Mouse (Mus musculus): ENCODE measurements around the gene Hdac10. TPM values are rescaled to one million over a fixed set of nuclear protein-coding genes. Genes with fewer than 3 reads are reported as not detected.

The Hdac10 gene
- polyA plus RNA-seq, 1 experiment from 2014 or later = 29.2 TPM

- WGBS = 89% methylated on average over 7 of the region's 7 CpGs
Measured at GRCm38 (mm10) chr15:89098616-89099015, 29.9 kb downstream of the Hdac10 start.

GRCm38 (mm10) chr15:89097450-89097849, 31.1 kb downstream of the Hdac10 start:
- no peak overlapping the region for H3K4me2 ChIP-seq (ENCODE audit: low read length)
- no peak overlapping the region for H3K9ac ChIP-seq (ENCODE audit: low read depth, low read length)
- no peak overlapping the region for H3K27ac ChIP-seq (ENCODE audit: low read depth, low read length)
- no peaks in the 10 kb centered on the region for H3K27me3 ChIP-seq (replicated peaks; ENCODE audit: control insufficient read depth, insufficient read depth, low read length)
- ATAC-seq = no peak
- H3K4me3 ChIP-seq (ENCODE audit: low read length) = no peak overlapping the region
- peaks cover 78% of the 10 kb centered on the region for H3K36me3 ChIP-seq (ENCODE audit: control insufficient read depth, insufficient read depth, low read length)
- 93% methylated on average over 5 of the region's 5 CpGs for WGBS
- no peaks in the 10 kb centered on the region for H3K4me1 ChIP-seq (ENCODE audit: control insufficient read depth, insufficient read depth, low read depth, low read length)
- no peaks in the 10 kb centered on the region for H3K9me3 ChIP-seq (ENCODE audit: control insufficient read depth, low read length)

More at GRCm38 (mm10) chr15:89098616-89099015, 29.9 kb downstream of the Hdac10 start:
- Histone ChIP-seq H3K27me3 (replicated peaks; ENCODE audit: control insufficient read depth, insufficient read depth, low read length) (no peaks in the 10 kb centered on the region), H3K4me1 (ENCODE audit: control insufficient read depth, insufficient read depth, low read depth, low read length) (no peaks in the 10 kb centered on the region), H3K4me3 (ENCODE audit: low read length) (no peak overlapping the region), H3K4me2 (ENCODE audit: low read length) (no peak overlapping the region), H3K36me3 (ENCODE audit: control insufficient read depth, insufficient read depth, low read length) (peaks cover 79% of the 10 kb centered on the region), H3K9ac (ENCODE audit: low read depth, low read length) (no peak overlapping the region), H3K27ac (ENCODE audit: low read depth, low read length) (no peak overlapping the region), H3K9me3 (ENCODE audit: control insufficient read depth, low read length) (no peaks in the 10 kb centered on the region)
- ATAC-seq = no peak

DNA sequence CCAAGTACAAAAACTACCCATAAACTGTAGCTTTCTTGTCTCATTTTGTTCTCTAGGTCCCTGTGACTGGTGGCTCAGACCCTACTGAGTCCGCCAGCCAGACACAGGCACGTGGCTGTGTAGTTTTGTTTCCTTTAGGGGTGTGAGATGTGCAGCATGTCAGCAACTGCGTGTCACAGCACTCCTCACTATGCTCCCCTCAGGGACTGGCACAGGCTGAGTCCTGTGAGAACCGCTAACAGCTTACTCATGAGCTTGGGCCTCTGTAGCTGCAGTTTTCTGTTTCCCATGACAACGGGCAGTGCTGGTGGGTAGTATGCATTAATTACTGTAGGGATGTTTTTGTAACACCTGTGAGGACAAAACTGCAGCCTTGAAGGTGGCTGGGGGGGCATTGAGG, 36.3 kb downstream of the Hdac10 start:
- Histone ChIP-seq H3K9ac (ENCODE audit: low read depth, low read length) (no peak overlapping the region), H3K36me3 (ENCODE audit: control insufficient read depth, insufficient read depth, low read length) (peaks cover 36% of the 10 kb centered on the region), H3K9me3 (ENCODE audit: control insufficient read depth, low read length) (no peaks in the 10 kb centered on the region), H3K27me3 (replicated peaks; ENCODE audit: control insufficient read depth, insufficient read depth, low read length) (no peaks in the 10 kb centered on the region), H3K4me3 (ENCODE audit: low read length) (no peak overlapping the region), H3K4me1 (ENCODE audit: control insufficient read depth, insufficient read depth, low read depth, low read length) (peaks cover 15% of the 10 kb centered on the region), H3K4me2 (ENCODE audit: low read length) (no peak overlapping the region), H3K27ac (ENCODE audit: low read depth, low read length) (no peak overlapping the region)
- no peak for ATAC-seq
- 77% methylated on average over 5 of the region's 5 CpGs for WGBS

DNA sequence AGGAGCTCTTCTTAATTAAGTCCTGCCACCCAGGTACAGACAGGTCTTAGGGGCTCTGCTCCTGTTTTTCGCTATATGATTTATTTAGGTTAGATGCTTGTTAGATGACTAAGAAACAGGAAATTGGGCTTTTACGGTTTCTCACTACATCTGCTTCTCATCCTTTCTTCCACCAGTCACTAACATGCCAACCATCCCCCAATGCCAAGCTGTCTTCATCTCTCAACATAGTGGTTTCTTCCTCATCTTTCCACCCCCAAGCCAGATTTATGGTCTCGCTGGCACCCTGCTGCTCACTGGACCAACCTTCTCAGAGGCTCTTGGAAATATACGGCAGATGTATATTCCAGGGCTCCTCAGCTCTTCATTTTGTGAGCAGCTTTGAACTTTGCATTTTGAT, 37.8 kb downstream of the Hdac10 start:
- no peak for ATAC-seq
- 90% methylated on average over 4 of the region's 4 CpGs for WGBS
- Histone ChIP-seq H3K4me1 (ENCODE audit: control insufficient read depth, insufficient read depth, low read depth, low read length) (peaks cover 15% of the 10 kb centered on the region), H3K9ac (ENCODE audit: low read depth, low read length) (no peak overlapping the region), H3K4me3 (ENCODE audit: low read length) (no peak overlapping the region), H3K4me2 (ENCODE audit: low read length) (no peak overlapping the region), H3K27me3 (replicated peaks; ENCODE audit: control insufficient read depth, insufficient read depth, low read length) (no peaks in the 10 kb centered on the region), H3K9me3 (ENCODE audit: control insufficient read depth, low read length) (no peaks in the 10 kb centered on the region), H3K27ac (ENCODE audit: low read depth, low read length) (no peak overlapping the region), H3K36me3 (ENCODE audit: control insufficient read depth, insufficient read depth, low read length) (peaks cover 36% of the 10 kb centered on the region)

- Histone ChIP-seq H3K27me3 (replicated peaks; ENCODE audit: control insufficient read depth, insufficient read depth, low read length) (no peaks in the 10 kb centered on the region), H3K4me2 (ENCODE audit: low read length) (peak overlapping the region; percentile 96), H3K9ac (ENCODE audit: low read depth, low read length) (peak overlapping the region; percentile 95), H3K4me3 (ENCODE audit: low read length) (peak overlapping the region; percentile 96), H3K27ac (ENCODE audit: low read depth, low read length) (peak overlapping the region; percentile 72), H3K4me1 (ENCODE audit: control insufficient read depth, insufficient read depth, low read depth, low read length) (peaks cover 15% of the 10 kb centered on the region), H3K9me3 (ENCODE audit: control insufficient read depth, low read length) (no peaks in the 10 kb centered on the region), H3K36me3 (ENCODE audit: control insufficient read depth, insufficient read depth, low read length) (peaks cover 36% of the 10 kb centered on the region)
- ATAC-seq = peak; percentile 74
- WGBS = 7% methylated on average over 37 of the region's 68 CpGs
Measured at GRCm38 (mm10) chr15:89089248-89090051, 39.0 kb downstream of the Hdac10 start.

DNA sequence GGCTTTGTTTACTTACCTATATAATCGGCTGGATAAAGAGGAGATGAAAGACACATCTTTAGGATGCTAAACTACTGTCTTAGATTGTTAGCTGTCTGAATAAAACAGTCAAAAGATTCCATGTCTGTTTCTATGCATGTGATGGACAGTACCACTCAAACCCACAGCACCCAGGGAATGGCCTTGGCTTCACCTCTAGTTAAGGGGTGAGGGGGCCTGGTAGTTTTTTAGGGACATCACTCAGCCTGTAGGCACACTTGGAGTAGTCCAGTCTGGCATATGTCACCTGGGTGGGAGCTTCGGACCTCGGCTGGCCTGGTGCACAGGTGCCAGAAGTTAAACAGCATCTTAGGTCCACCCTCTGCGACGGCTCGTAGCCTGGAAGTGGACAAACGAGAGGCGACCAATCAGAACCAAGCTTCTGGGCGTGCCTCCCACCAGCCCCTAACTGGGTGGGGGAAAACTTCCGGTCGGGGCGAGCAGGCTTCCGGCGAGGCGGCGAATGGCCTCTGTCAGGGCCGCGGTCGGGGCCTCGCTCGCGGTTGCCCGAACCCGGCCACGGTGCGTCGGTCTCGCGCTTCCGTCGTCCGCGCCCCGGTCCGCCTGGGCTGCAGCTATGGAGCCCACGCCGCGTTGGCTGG, 39.8 kb downstream of the Hdac10 start, which contains the start of gene Selenoo:
Gene Selenoo, plus strand, starts transcription at position 478 of the 641 bp plus-strand sequence.
- Histone ChIP-seq H3K9ac (ENCODE audit: low read depth, low read length) (peak within 1 kb of the TSS; percentile 95), H3K9me3 (ENCODE audit: control insufficient read depth, low read length) (no peaks in the 10 kb centered on the region), H3K27ac (ENCODE audit: low read depth, low read length) (peak within 1 kb of the TSS; percentile 72), H3K4me1 (ENCODE audit: control insufficient read depth, insufficient read depth, low read depth, low read length) (peaks cover 15% of the 10 kb centered on the region), H3K36me3 (ENCODE audit: control insufficient read depth, insufficient read depth, low read length) (peaks cover 35% of the 10 kb centered on the region), H3K4me3 (ENCODE audit: low read length) (peak within 1 kb of the TSS; percentile 96), H3K27me3 (replicated peaks; ENCODE audit: control insufficient read depth, insufficient read depth, low read length) (no peaks in the 10 kb centered on the region), H3K4me2 (ENCODE audit: low read length) (peak within 1 kb of the TSS; percentile 96)
- ATAC-seq = peak; percentile 95
- WGBS = 2% methylated on average over 37 of the region's 38 CpGs

DNA sequence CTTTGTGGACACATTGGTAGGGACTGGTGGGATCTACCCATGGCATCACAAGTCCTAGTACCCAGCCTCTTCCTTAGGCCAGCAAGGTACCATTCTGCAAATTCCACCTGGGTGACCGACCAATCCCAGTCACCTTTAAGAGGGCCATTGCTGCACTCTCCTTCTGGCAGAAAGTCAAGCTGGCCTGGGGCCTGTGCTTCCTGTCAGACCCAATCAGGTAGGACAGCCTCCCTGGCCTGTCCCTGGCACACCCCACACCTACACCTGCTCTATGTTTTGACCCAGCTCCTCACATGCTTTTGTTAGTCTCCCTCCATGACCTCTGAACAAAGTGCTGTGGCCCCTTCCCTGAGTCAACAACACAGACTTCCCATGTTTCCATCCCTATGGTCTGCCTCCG, 43.7 kb downstream of the Hdac10 start:
- 98% methylated on average over 2 of the region's 2 CpGs for WGBS
- no peak overlapping the region for H3K4me3 ChIP-seq (ENCODE audit: low read length)
- no peaks in the 10 kb centered on the region for H3K9me3 ChIP-seq (ENCODE audit: control insufficient read depth, low read length)
- no peaks in the 10 kb centered on the region for H3K27me3 ChIP-seq (replicated peaks; ENCODE audit: control insufficient read depth, insufficient read depth, low read length)
- H3K27ac ChIP-seq (ENCODE audit: low read depth, low read length) = no peak overlapping the region
- H3K4me2 ChIP-seq (ENCODE audit: low read length) = no peak overlapping the region
- no peak for ATAC-seq
- H3K36me3 ChIP-seq (ENCODE audit: control insufficient read depth, insufficient read depth, low read length) = peaks cover 45% of the 10 kb centered on the region
- no peak overlapping the region for H3K9ac ChIP-seq (ENCODE audit: low read depth, low read length)
- peaks cover 5% of the 10 kb centered on the region for H3K4me1 ChIP-seq (ENCODE audit: control insufficient read depth, insufficient read depth, low read depth, low read length)

DNA sequence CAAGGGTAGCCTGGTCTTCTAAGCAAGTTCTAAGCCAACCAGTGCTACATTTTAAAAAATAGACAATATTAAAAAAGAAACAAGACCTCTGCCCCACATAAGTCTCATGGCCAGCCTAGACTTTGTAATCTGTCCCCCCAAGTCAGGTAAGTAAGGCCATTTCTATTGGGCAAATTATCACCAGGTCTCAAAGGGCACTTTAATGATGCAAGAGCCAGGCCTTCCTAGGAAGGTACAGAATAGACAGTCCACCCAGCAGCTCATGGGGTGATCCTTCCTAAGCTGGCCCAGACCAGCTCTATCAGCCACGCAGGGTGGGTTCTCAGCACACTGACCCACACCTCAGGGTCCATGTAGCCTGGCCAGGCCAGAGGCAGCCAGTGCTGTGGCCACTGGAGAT, 44.6 kb downstream of the Hdac10 start:
- no peak for ATAC-seq
- peaks cover 5% of the 10 kb centered on the region for H3K4me1 ChIP-seq (ENCODE audit: control insufficient read depth, insufficient read depth, low read depth, low read length)
- no peaks in the 10 kb centered on the region for H3K27me3 ChIP-seq (replicated peaks; ENCODE audit: control insufficient read depth, insufficient read depth, low read length)
- peaks cover 45% of the 10 kb centered on the region for H3K36me3 ChIP-seq (ENCODE audit: control insufficient read depth, insufficient read depth, low read length)
- no peaks in the 10 kb centered on the region for H3K9me3 ChIP-seq (ENCODE audit: control insufficient read depth, low read length)
- H3K4me2 ChIP-seq (ENCODE audit: low read length) = no peak overlapping the region
- no peak overlapping the region for H3K27ac ChIP-seq (ENCODE audit: low read depth, low read length)
- H3K4me3 ChIP-seq (ENCODE audit: low read length) = no peak overlapping the region
- no peak overlapping the region for H3K9ac ChIP-seq (ENCODE audit: low read depth, low read length)
- 100% methylated on average over 1 of the region's 1 CpGs for WGBS

- Histone ChIP-seq H3K27me3 (replicated peaks; ENCODE audit: control insufficient read depth, insufficient read depth, low read length) (no peaks in the 10 kb centered on the region), H3K4me1 (ENCODE audit: control insufficient read depth, insufficient read depth, low read depth, low read length) (peaks cover 28% of the 10 kb centered on the region), H3K36me3 (ENCODE audit: control insufficient read depth, insufficient read depth, low read length) (peaks cover 15% of the 10 kb centered on the region), H3K27ac (ENCODE audit: low read depth, low read length) (no peak overlapping the region), H3K4me2 (ENCODE audit: low read length) (peak overlapping the region; percentile 65), H3K4me3 (ENCODE audit: low read length) (no peak overlapping the region), H3K9me3 (ENCODE audit: control insufficient read depth, low read length) (no peaks in the 10 kb centered on the region), H3K9ac (ENCODE audit: low read depth, low read length) (peak overlapping the region; percentile 96)
- WGBS = 70% methylated on average over 9 of the region's 9 CpGs
- ATAC-seq = no peak
Measured at GRCm38 (mm10) chr15:89078208-89078836, 50.2 kb downstream of the Hdac10 start.

All from hindbrain, embryonic 16.5 days (tissue).